Mouse (Mus musculus): ENCODE measurements around the gene Ftcd.

Gene Ftcd

DNA sequence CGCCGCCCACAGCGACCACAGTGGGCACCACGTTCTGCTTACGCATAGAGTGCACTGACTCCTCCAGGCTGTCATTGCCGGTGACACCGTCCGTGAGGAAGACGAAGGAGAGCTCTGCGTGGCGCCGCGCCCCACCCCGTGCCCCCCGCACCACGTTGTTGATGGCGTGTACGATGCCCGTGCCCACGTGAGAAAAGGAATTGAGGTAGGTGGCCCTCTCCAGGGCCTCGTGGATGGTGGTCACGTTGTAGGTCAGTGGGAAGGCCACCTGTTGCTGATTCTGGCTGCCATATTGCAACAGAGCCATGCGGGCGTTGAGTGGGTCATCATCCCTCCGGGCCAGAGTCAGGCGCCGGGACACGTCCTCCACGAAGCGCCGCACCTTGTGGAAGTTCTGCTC, 20.9 kb downstream of the Ftcd start:
- DNase-seq (ENCODE audit: extremely low read depth, insufficient read length, low spot score) = no peak

DNA sequence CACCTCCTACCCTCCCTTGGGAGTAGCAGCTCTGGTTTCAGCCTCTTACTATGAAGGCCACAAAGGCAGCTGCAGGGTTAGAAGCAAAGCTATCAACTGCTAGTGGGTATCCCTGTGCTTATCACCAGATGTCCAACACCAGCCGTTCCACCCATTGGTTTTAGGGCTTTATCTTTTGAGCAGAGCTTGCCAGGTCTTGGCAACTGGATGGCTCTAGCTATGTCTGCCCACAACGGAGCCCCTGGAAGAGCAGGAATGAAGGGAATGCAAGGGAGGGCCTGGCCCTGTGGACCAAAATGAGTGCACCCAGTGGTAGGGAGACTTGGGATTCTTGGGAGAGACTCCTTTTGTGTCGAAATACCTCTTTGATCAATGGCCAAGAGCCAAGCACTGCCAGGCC, 27.2 kb downstream of the Ftcd start:
- DNase-seq (ENCODE audit: extremely low read depth, insufficient read length, low spot score) = no peak

- no peak for DNase-seq (ENCODE audit: extremely low read depth, insufficient read length, low spot score)
These were observed 37.0 kb downstream of the Ftcd start for GRCm38 (mm10) chr10:76612473-76612872.

GRCm38 (mm10) chr10:76622411-76622810, 47.0 kb downstream of the Ftcd start:
- no peak for DNase-seq (ENCODE audit: extremely low read depth, insufficient read length, low spot score)

GRCm38 (mm10) chr10:76622928-76623680, 47.7 kb downstream of the Ftcd start, which contains the start of gene Col6a2:
Gene Col6a2, minus strand, starts transcription at chr10:76623630.
- DNase-seq (ENCODE audit: extremely low read depth, insufficient read length, low spot score) = peak; percentile 95

DNA sequence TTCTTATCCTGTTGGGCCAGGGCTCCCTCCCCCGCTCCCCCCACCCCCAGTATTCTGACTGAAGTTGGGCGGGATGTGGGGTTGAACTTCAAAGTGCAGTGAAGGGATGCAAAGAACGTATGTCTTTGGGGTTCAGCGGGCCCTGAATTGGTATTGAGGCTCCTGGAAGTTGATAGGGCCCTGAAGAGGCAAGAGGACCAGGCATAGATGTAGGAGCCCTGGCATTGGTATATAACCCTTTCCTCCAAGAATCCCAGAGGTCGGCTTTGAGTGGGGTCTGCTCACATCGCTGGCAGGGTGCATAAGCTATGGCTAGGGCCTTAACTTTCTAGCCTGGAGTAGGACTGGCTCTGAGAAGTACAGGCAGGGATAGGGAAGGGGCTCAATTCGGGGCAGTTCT, 48.3 kb downstream of the Ftcd start:
- DNase-seq (ENCODE audit: extremely low read depth, insufficient read length, low spot score) = no peak

GRCm38 (mm10) chr10:76624903-76625302, 49.5 kb downstream of the Ftcd start:
- DNase-seq (ENCODE audit: extremely low read depth, insufficient read length, low spot score) = no peak

GRCm38 (mm10) chr10:76627714-76628113, 52.3 kb downstream of the Ftcd start:
- DNase-seq (ENCODE audit: extremely low read depth, insufficient read length, low spot score) = no peak

GRCm38 (mm10) chr10:76630657-76631056, 55.2 kb downstream of the Ftcd start:
- no peak for DNase-seq (ENCODE audit: extremely low read depth, insufficient read length, low spot score)

GRCm38 (mm10) chr10:76632630-76633029, 57.2 kb downstream of the Ftcd start:
- no peak for DNase-seq (ENCODE audit: extremely low read depth, insufficient read length, low spot score)

DNA sequence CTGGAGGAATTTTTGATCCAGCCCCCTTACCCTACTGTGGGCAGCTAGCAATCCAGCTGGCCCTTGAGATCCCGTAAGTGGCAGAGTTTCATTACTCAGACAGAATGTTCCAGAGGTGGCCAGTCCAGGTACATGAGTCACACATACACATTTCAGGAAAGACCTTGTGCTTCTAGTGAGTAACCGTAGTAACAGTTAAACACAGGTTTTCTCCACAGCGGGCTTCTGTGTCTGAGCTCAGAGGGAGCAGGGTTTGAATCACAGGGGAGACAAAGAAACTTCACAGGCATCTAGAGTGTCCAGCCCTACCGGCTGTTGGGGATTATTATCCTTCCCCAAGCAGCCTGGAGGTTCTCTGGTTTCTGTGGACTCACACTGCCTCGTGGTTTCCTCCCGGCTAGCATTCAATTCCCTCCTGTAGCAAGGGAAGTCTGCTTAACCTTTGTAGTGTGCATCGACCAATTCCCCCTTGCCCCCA, 58.7 kb downstream of the Ftcd start:
- peak; percentile 32 for DNase-seq (ENCODE audit: extremely low read depth, insufficient read length, low spot score)

DNA sequence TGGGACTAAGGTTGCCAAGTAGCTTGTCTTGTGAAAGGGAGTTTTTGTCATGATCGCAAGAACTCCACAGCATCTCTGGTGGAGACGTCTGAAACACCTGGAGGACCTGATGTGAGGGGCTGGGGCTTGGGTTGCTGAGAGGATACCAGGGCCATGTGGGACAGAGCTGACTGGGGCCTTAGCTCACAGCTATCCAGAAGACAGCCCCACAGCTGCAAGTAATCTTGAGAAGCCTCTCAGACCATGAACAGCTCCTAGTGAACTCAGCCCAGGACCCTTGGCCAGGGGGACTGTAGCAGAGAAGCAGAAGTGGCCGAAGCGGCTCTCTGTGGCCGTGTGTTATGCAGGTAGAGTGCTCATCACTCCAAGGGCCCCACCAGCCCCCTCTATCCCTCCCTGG, 59.1 kb downstream of the Ftcd start:
- no peak for DNase-seq (ENCODE audit: extremely low read depth, insufficient read length, low spot score)

DNA sequence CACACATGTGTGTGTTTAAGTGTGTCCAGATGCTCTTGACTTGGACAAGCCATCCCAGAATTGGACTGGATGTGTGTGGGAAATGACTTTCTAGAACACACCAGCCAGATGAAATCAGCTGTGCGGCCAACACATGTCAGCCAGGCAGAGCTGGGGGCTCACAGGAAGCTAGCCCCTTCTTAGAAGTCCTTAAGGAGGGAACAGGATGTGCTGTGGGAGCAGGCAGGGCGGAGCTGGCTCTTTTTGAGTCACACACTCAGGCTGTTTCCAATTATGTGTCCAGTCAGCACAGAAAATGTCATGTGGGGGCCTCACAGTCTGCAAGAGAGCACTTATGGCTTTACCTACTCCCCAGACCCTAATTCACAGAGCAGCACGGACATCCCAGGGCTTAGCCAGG, 60.6 kb downstream of the Ftcd start:
- DNase-seq (ENCODE audit: extremely low read depth, insufficient read length, low spot score) = no peak

GRCm38 (mm10) chr10:76636601-76637000, 61.2 kb downstream of the Ftcd start:
- no peak for DNase-seq (ENCODE audit: extremely low read depth, insufficient read length, low spot score)
